Mouse (Mus musculus) neural tube, embryonic 12.5 days (tissue): ENCODE measurements at regions not wholly inside any gene's neighbourhood (a gene's known extent, or its start where the extent isn't known, plus 50 kb on each side); places are given as distances from the start of the nearest gene placed in this dataset.

Source experiments
- ATAC-seq: fragments of 200-750 bp; cut with Nextera tagmentation; 2 replicates; pipeline ENCODE4 v1.8.0; 2017; ENCODE audit warnings: low read depth, mild to moderate bottlenecking, moderate TSS enrichment, moderate library complexity; ENCODE audit not compliant: low FRiP score
- H3K27ac ChIP-seq: fragments of 300-500 bp; sonication (generic); 2 replicates; pipeline ENCODE4 v1.5.1; 2016
- H3K27me3 ChIP-seq: fragments of 300-500 bp; sonication (generic); replicated peaks from 2 replicates; pipeline ENCODE4 v1.6.1; 2016; ENCODE audit warnings: mild to moderate bottlenecking
- H3K36me3 ChIP-seq: fragments of 300-500 bp; sonication (generic); 2 replicates; pipeline ENCODE4 v1.6.1; 2016; ENCODE audit warnings: mild to moderate bottlenecking
- H3K4me1 ChIP-seq: fragments of 300-500 bp; sonication (generic); 2 replicates; pipeline ENCODE4 v1.6.1; 2016
- H3K4me2 ChIP-seq: fragments of 300-500 bp; sonication (generic); replicated peaks from 2 replicates; pipeline ENCODE4 v1.6.1; 2016; ENCODE audit warnings: mild to moderate bottlenecking
- H3K4me3 ChIP-seq: fragments of 300-500 bp; sonication (generic); 2 replicates; pipeline ENCODE4 v1.5.1; 2016
- H3K9ac ChIP-seq: fragments of 300-500 bp; sonication (generic); 2 replicates; pipeline ENCODE4 v1.6.1; 2016; ENCODE audit warnings: mild to moderate bottlenecking
- H3K9me3 ChIP-seq: fragments of 300-500 bp; sonication (generic); 2 replicates; pipeline ENCODE4 v1.6.1; 2016; ENCODE audit warnings: mild to moderate bottlenecking
- WGBS: fragments of 180-500 bp; shearing (Covaris S2); methylation state at CpG from one replicate; pipeline ENCODE4 v1.1.7; 2016; 5-methylcytosine and 5-hydroxymethylcytosine counted together

- no peak overlapping the region for H3K9ac ChIP-seq
- H3K4me1 ChIP-seq = no peaks in the 10 kb centered on the region
- no peaks in the 10 kb centered on the region for H3K9me3 ChIP-seq
- no peaks in the 10 kb centered on the region for H3K36me3 ChIP-seq
- no peak overlapping the region for H3K4me3 ChIP-seq
- no peak for ATAC-seq
- H3K4me2 ChIP-seq = no peak overlapping the region
- H3K27ac ChIP-seq = no peak overlapping the region
- H3K27me3 ChIP-seq = no peaks in the 10 kb centered on the region
These were observed 276.1 kb upstream of the 2610001J05Rik start for GRCm38 (mm10) chr6:14147370-14147769.

DNA sequence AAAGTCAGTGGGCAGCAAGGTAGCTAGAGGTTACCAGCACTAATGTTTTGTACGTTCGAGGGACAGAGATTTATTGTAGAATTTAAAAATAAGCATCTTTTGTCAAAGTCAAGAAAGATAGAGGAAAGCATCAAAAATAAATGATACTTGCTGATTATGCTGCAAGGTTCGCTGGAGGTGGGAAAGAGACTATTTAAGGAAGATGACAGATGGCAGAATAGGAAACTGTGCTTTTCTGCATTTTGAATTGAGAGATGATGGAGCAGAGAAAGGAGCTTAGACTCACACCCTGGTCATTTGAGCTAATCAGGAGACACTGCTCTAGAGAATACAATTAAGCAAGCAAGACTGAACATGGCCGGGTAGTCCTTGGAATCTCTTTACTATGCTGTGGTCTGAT lies 275.1 kb upstream of the 2610001J05Rik start:
- 84% methylated on average over 4 of the region's 4 CpGs for WGBS
- ATAC-seq = no peak

GRCm38 (mm10) chr6:14142107-14142751 lies 270.9 kb upstream of the 2610001J05Rik start:
- Histone ChIP-seq H3K27ac (no peak overlapping the region), H3K36me3 (no peaks in the 10 kb centered on the region), H3K9ac (no peak overlapping the region), H3K4me1 (no peaks in the 10 kb centered on the region), H3K27me3 (no peaks in the 10 kb centered on the region), H3K4me2 (no peak overlapping the region), H3K4me3 (no peak overlapping the region), H3K9me3 (no peaks in the 10 kb centered on the region)
- no peak for ATAC-seq
- 85% methylated on average over 8 of the region's 8 CpGs for WGBS

More for the DNA sequence above, 275.1 kb upstream of the 2610001J05Rik start:
- Histone ChIP-seq H3K27me3 (no peaks in the 10 kb centered on the region), H3K9me3 (no peaks in the 10 kb centered on the region), H3K4me1 (no peaks in the 10 kb centered on the region), H3K4me3 (no peak overlapping the region), H3K4me2 (no peak overlapping the region), H3K27ac (no peak overlapping the region), H3K9ac (no peak overlapping the region), H3K36me3 (no peaks in the 10 kb centered on the region)

- WGBS = 96% methylated on average over 1 of the region's 1 CpGs
- Histone ChIP-seq H3K9me3 (no peaks in the 10 kb centered on the region), H3K9ac (no peak overlapping the region), H3K36me3 (no peaks in the 10 kb centered on the region), H3K4me2 (no peak overlapping the region), H3K27ac (no peak overlapping the region), H3K4me3 (no peak overlapping the region), H3K4me1 (no peaks in the 10 kb centered on the region), H3K27me3 (no peaks in the 10 kb centered on the region)
- no peak for ATAC-seq
These were observed 259.2 kb upstream of the 2610001J05Rik start for GRCm38 (mm10) chr6:14130392-14131144.

GRCm38 (mm10) chr6:14129394-14129793 lies 258.1 kb upstream of the 2610001J05Rik start:
- Histone ChIP-seq H3K4me1 (no peaks in the 10 kb centered on the region), H3K9ac (no peak overlapping the region), H3K27ac (no peak overlapping the region), H3K9me3 (no peaks in the 10 kb centered on the region), H3K27me3 (no peaks in the 10 kb centered on the region), H3K4me2 (no peak overlapping the region), H3K4me3 (no peak overlapping the region), H3K36me3 (no peaks in the 10 kb centered on the region)
- no peak for ATAC-seq

- WGBS = 87% methylated on average over 3 of the region's 3 CpGs
- Histone ChIP-seq H3K4me1 (no peaks in the 10 kb centered on the region), H3K9me3 (no peaks in the 10 kb centered on the region), H3K4me3 (no peak overlapping the region), H3K27me3 (no peaks in the 10 kb centered on the region), H3K4me2 (no peak overlapping the region), H3K36me3 (no peaks in the 10 kb centered on the region), H3K27ac (no peak overlapping the region), H3K9ac (no peak overlapping the region)
- no peak for ATAC-seq
These were observed 251.0 kb upstream of the 2610001J05Rik start for GRCm38 (mm10) chr6:14122311-14122710.

GRCm38 (mm10) chr6:14121479-14121878 lies 250.2 kb upstream of the 2610001J05Rik start:
- no peak overlapping the region for H3K4me3 ChIP-seq
- no peak overlapping the region for H3K9ac ChIP-seq
- no peak overlapping the region for H3K4me2 ChIP-seq
- WGBS = 95% methylated on average over 5 of the region's 5 CpGs
- no peak overlapping the region for H3K27ac ChIP-seq
- ATAC-seq = no peak
- H3K4me1 ChIP-seq = no peaks in the 10 kb centered on the region
- H3K9me3 ChIP-seq = no peaks in the 10 kb centered on the region
- no peaks in the 10 kb centered on the region for H3K36me3 ChIP-seq
- H3K27me3 ChIP-seq = no peaks in the 10 kb centered on the region

DNA sequence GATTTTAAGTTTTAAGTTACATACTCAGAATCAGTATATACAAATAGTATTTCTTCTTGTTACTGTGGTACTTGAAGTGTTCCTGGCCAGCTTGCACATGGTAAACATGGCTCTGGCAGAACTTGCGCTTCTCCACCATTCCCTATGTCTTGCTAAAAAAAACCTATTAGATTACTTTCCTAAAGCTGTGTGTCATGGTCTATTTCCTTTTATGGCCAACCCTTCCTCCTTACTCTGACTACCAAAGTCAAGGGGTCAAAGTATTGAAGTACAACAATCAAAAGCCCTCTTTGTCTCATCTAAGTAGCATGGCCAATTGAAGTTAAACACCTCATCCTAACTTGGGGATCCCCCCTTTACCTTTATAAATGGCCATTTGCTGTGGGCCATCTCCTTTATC lies 223.6 kb upstream of the 2610001J05Rik start:
- Histone ChIP-seq H3K4me3 (no peak overlapping the region), H3K4me1 (no peaks in the 10 kb centered on the region), H3K9me3 (no peaks in the 10 kb centered on the region), H3K27me3 (no peaks in the 10 kb centered on the region), H3K9ac (no peak overlapping the region), H3K36me3 (no peaks in the 10 kb centered on the region), H3K27ac (no peak overlapping the region), H3K4me2 (no peak overlapping the region)
- ATAC-seq = no peak
- 26% methylated on average over 1 of the region's 1 CpGs for WGBS

GRCm38 (mm10) chr6:14081884-14082283 lies 210.6 kb upstream of the 2610001J05Rik start:
- ATAC-seq = no peak
- no peak overlapping the region for H3K27ac ChIP-seq
- H3K4me1 ChIP-seq = no peaks in the 10 kb centered on the region
- no peak overlapping the region for H3K4me3 ChIP-seq
- no peaks in the 10 kb centered on the region for H3K36me3 ChIP-seq
- 61% methylated on average over 1 of the region's 1 CpGs for WGBS
- H3K9me3 ChIP-seq = no peaks in the 10 kb centered on the region
- H3K9ac ChIP-seq = no peak overlapping the region
- no peak overlapping the region for H3K4me2 ChIP-seq
- no peaks in the 10 kb centered on the region for H3K27me3 ChIP-seq

DNA sequence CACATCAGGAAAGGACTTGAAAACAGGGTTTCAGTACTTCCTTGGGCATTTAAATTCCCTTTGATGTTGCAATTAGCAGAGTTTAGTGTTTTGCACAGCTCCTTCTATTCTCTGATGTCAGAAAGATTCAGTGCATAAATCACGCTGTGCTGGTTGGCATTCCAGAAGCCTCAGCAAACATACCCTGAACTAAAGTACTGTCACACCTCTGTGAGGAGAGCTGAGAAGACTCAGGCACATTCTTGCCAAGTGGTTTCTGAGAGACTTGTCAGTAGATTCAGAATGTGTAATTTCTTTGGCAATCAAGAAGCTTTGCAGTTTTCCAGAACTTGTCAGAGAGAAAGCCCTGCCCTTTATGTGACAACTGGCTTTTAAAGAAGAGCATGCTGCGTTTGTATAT lies 192.4 kb upstream of the 2610001J05Rik start:
- H3K9me3 ChIP-seq = no peaks in the 10 kb centered on the region
- 82% methylated on average over 2 of the region's 2 CpGs for WGBS
- no peak overlapping the region for H3K4me3 ChIP-seq
- ATAC-seq = no peak
- no peak overlapping the region for H3K27ac ChIP-seq
- no peak overlapping the region for H3K4me2 ChIP-seq
- H3K27me3 ChIP-seq = no peaks in the 10 kb centered on the region
- no peak overlapping the region for H3K9ac ChIP-seq
- no peaks in the 10 kb centered on the region for H3K4me1 ChIP-seq
- H3K36me3 ChIP-seq = no peaks in the 10 kb centered on the region

DNA sequence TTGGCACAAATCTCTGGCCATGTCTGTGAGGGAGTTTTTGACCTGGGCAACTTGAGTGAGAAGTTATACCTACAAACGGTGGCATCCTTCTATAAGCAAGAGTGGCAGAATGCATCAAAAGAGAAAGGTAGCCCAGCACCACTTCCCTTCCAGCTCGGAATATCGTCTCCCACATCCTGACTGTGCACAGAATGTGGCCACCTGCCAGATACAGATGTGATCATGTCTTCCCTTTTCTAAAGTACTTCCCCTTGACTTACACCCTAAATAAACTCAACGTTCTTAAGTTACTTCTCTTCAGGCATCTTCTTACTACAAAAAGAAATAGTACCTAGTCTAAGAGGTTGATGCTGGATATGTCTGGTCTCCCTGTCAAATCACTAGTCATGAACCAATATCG lies 175.2 kb upstream of the 2610001J05Rik start:
- Histone ChIP-seq H3K9ac (no peak overlapping the region), H3K9me3 (no peaks in the 10 kb centered on the region), H3K27ac (no peak overlapping the region), H3K4me2 (no peak overlapping the region), H3K36me3 (no peaks in the 10 kb centered on the region), H3K27me3 (no peaks in the 10 kb centered on the region), H3K4me3 (no peak overlapping the region), H3K4me1 (no peaks in the 10 kb centered on the region)
- 88% methylated on average over 5 of the region's 5 CpGs for WGBS
- ATAC-seq = no peak

DNA sequence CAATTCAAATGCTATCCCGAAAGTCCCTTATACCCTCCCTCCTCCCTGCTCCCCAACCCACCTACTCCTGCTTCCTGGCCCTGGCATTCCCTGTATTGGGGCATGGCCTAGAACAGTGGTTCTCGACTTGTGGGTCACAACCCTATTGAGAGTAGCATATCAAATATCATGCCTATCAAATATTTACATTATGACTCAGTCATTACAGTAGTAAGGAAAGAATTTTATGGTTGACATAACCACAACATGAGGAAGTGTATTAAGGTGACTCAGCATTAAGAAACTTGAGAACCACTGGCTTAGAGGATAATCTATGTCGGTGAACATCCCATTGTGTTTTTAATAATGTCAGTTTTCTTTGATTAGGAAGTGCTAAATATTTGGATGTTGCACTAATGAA lies 173.3 kb upstream of the 2610001J05Rik start:
- Histone ChIP-seq H3K4me2 (no peak overlapping the region), H3K9me3 (no peaks in the 10 kb centered on the region), H3K36me3 (no peaks in the 10 kb centered on the region), H3K27ac (no peak overlapping the region), H3K4me1 (no peaks in the 10 kb centered on the region), H3K4me3 (no peak overlapping the region), H3K27me3 (no peaks in the 10 kb centered on the region), H3K9ac (no peak overlapping the region)
- WGBS = 86% methylated on average over 3 of the region's 3 CpGs
- no peak for ATAC-seq

- H3K4me1 ChIP-seq = no peaks in the 10 kb centered on the region
- H3K27ac ChIP-seq = no peak overlapping the region
- no peak overlapping the region for H3K4me3 ChIP-seq
- WGBS = 76% methylated on average over 2 of the region's 2 CpGs
- no peaks in the 10 kb centered on the region for H3K9me3 ChIP-seq
- ATAC-seq = no peak
- no peaks in the 10 kb centered on the region for H3K36me3 ChIP-seq
- H3K9ac ChIP-seq = no peak overlapping the region
- H3K27me3 ChIP-seq = no peaks in the 10 kb centered on the region
- no peak overlapping the region for H3K4me2 ChIP-seq
These were observed 154.6 kb upstream of the 2610001J05Rik start for GRCm38 (mm10) chr6:14025898-14026297.
